Mouse (Mus musculus): ENCODE data around the gene Tmbim6.
A peak's percentile ranks its signal among the peaks of the same experiment; 100 is the strongest.
"Not testable (repeated sequence)": the region's sequence is repeated elsewhere in the genome, so short reads cannot be mapped to it uniquely, and the experiment has no call there.

Tmbim6 gene

GRCm38 (mm10) chr15:99384071-99384470 lies 8.6 kb upstream of the Tmbim6 start:
- no peak for DNase-seq (ENCODE audit: low spot score)

GRCm38 (mm10) chr15:99386110-99386509 lies 6.6 kb upstream of the Tmbim6 start:
- DNase-seq (ENCODE audit: low spot score), result not testable (repeated sequence)

- no peak for DNase-seq (ENCODE audit: low spot score)
These were observed 5.9 kb upstream of the Tmbim6 start for GRCm38 (mm10) chr15:99386796-99387195.

GRCm38 (mm10) chr15:99387976-99388375 lies 4.7 kb upstream of the Tmbim6 start:
- no peak for DNase-seq (ENCODE audit: low spot score)

GRCm38 (mm10) chr15:99390472-99391401 lies 1.9 kb upstream of the Tmbim6 start:
- DNase-seq (ENCODE audit: low spot score), result no peak

GRCm38 (mm10) chr15:99391975-99392374 lies 707 bp upstream of the Tmbim6 start:
- no peak for DNase-seq (ENCODE audit: low spot score)

- DNase-seq (ENCODE audit: low spot score), result no peak
These were observed 937 bp downstream of the Tmbim6 start for GRCm38 (mm10) chr15:99393386-99394252.

- DNase-seq (ENCODE audit: low spot score), result no peak
These were observed 3.8 kb downstream of the Tmbim6 start for GRCm38 (mm10) chr15:99396462-99396861.

- no peak for DNase-seq (ENCODE audit: low spot score)
These were observed 4.2 kb downstream of the Tmbim6 start for GRCm38 (mm10) chr15:99396875-99397274.

- no peak for DNase-seq (ENCODE audit: low spot score)
These were observed 4.9 kb downstream of the Tmbim6 start for GRCm38 (mm10) chr15:99397622-99398021.

GRCm38 (mm10) chr15:99399503-99400245 lies 7.0 kb downstream of the Tmbim6 start:
- DNase-seq (ENCODE audit: low spot score), result no peak

- DNase-seq (ENCODE audit: low spot score), result no peak
These were observed 7.9 kb downstream of the Tmbim6 start for GRCm38 (mm10) chr15:99400602-99401001.

GRCm38 (mm10) chr15:99403159-99403889 lies 10.6 kb downstream of the Tmbim6 start:
- DNase-seq (ENCODE audit: low spot score), result no peak

- DNase-seq (ENCODE audit: low spot score), result no peak
These were observed 12.5 kb downstream of the Tmbim6 start for GRCm38 (mm10) chr15:99405150-99405549.

- DNase-seq (ENCODE audit: low spot score), result no peak
These were observed 14.4 kb downstream of the Tmbim6 start for GRCm38 (mm10) chr15:99406986-99407570.

GRCm38 (mm10) chr15:99408845-99409244 lies 16.2 kb downstream of the Tmbim6 start:
- DNase-seq (ENCODE audit: low spot score), result no peak

- DNase-seq (ENCODE audit: low spot score), result no peak
These were observed 19.1 kb downstream of the Tmbim6 start for GRCm38 (mm10) chr15:99411747-99412146.

- no peak for DNase-seq (ENCODE audit: low spot score)
These were observed 23.1 kb downstream of the Tmbim6 start for GRCm38 (mm10) chr15:99415793-99416192.

GRCm38 (mm10) chr15:99416348-99416882 lies 23.7 kb downstream of the Tmbim6 start:
- DNase-seq (ENCODE audit: low spot score), result peak; percentile 66

GRCm38 (mm10) chr15:99416957-99417356 lies 24.3 kb downstream of the Tmbim6 start:
- no peak for DNase-seq (ENCODE audit: low spot score)

All from ovary, postnatal 36 days (tissue).